Mouse (Mus musculus): ENCODE data around the gene Sema4a.

Sema4a gene

GRCm38 (mm10) chr3:88460983-88461696, at the start of gene Sema4a:
Gene Sema4a (minus strand): TSS chr3:88461182.
- no peak for DNase-seq

DNA sequence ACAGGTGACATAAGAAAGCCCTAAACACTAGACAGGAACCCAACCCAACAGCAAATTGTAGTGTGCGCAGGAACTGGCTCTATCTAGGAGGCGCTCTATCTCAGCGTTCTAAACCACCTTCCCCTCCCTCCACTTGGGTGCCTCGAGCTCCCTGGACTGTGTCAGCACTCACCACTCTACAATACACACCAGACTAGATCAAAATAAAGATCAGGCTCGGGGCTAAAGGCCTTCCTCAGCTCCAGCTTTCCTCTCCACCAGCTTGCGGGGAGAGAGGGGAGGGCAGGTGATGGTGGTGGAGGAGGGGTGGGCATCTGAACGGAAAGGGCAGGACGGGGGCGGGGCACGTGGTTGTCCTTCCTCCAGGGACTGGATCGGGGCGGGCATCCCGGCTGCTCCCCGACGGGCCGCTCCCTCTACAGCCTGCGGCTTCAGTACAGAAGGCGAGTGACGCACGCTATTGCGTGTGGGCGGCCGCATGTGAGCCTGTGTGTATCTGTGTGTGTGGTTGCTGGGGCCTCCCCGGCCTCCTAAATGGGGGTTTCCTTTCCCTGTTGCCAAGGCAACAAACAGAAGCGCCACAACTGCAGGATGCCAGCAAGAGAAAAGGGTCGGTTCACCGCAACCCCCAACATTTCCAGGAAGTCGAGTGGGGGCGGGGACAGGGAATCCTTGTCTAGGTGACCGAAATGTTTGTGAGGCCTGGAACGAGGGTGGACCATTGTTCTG, 48.9 kb upstream of the Sema4a start, which contains the start of gene Lmna:
Gene Lmna (minus strand): TSS at position 265 of the 729 bp plus-strand sequence.
- DNase-seq = peak; percentile 93

- no peak for DNase-seq
These were observed 48.3 kb upstream of the Sema4a start for GRCm38 (mm10) chr3:88509250-88509649.

DNA sequence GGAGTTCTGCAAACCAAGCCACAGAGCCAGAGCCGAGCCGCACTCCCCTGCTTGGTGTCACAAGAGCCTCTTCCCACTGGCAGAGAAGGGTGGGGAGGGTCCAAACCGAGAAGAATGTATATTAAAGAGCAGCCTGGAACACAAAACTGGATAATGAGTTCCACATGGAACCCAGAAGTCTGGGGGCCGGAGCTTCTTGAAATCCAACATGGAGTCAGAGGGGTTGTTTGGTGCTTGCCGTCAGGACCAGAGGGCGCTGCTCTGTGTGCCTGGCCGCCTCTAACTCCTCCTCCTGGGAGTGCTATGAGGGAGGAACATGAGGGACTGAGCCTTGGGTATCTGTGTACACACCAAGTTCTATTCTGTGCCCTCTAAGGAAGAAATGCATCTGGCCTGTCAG, 44.8 kb upstream of the Sema4a start:
- DNase-seq = no peak

DNA sequence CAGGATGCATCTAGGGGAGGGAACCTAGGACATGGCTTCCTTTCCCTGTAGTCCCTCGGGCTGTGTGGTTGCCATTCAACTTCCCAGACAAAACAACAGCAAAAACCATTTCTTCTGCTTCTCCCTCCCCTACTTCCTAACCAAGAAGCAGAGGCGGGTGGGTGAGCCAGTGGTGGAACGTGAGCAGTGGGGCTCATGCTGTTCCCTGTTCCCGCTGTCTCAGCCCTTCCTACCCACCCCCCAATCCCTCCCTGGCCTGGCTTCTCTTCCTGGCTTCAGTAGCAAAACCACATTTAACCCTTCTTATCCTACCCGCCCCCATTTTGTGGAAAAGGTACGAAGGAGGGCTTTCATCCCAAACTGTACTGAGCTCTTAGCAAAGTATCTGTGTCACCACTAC, 44.1 kb upstream of the Sema4a start:
- no peak for DNase-seq

- DNase-seq = no peak
These were observed 43.1 kb upstream of the Sema4a start for GRCm38 (mm10) chr3:88503881-88504746.

DNA sequence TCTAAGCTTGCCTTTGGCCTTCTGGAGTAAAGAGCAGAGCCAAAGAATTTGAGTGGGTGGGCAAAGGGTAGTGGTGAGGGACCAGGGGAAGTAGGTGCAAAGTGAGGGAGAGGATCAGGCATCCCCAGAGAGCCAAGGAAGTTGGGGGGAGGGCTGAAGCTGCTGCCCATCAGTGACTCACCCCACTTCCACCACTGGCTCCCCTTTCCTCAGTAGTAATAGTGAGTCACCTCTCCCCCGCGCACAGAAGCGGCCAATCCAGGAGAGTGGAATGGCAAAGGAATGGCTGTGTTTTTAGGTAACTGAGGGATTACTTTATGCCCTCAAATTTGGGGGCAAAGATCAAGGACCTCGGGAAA, 42.5 kb upstream of the Sema4a start:
- DNase-seq = no peak

- peak; percentile 93 for DNase-seq
These were observed 41.9 kb upstream of the Sema4a start for GRCm38 (mm10) chr3:88502641-88503504.

DNA sequence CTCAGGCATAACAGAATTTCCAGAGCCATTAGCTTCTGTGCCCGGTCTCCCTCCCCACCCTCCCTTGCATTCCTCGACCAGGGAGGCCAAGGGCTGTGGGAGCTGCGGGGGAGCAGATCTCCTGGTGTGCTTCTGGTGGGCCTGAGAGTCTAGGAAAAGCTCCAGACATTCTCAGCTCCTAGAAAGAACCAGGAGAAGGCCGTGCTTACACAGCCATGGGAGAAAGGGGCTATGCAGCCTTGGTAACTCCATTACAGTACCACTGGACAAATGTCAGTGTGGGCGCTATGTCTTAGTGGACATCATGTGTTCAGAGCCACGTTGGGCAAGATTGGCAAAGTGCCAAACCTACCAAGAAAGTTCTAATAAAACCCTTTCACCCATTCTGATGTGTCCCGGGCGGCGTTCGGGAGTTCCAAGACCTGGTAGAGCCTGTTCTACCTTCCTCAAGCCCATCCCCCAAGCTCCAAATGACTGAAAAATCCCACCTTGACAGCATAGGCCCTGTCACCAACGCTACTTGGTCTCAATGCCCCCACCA, 41.1 kb upstream of the Sema4a start:
- DNase-seq = peak; percentile 58

- no peak for DNase-seq
These were observed 40.5 kb upstream of the Sema4a start for GRCm38 (mm10) chr3:88501366-88502030.

DNA sequence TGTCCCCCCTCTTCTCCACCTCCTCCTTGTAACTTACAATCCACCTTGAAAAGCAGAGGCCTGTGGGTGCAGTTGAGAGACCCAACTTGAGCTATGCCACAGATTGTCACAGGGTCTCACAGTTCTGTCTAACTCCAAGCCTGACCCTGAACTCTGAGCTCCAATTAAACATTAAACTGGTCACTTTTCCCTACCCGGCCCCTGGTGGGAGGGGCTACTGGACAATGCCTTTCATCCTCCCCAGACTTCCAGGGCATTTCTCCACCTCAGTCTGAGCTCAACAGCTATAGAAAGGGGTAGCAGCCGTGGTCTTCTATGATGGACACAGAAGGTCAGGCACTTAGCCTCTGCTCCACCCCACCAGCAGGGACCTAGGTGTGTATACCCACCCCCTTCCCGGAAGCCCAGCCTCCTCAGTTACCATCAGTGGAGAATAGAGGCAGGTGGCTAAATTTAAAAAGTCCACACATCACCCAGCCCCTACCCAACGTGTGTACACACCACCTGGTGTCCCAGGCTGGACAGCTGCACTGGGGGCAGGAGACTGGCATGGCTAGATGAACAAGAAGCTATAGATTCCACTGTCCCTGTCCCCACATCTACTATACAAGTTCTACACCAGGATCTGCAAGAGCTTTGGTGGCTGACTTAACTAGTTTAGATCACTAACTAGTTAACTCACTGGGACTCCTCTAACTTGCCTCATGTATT, 39.8 kb upstream of the Sema4a start:
- peak; percentile 71 for DNase-seq

GRCm38 (mm10) chr3:88500087-88500486, 39.1 kb upstream of the Sema4a start:
- no peak for DNase-seq

- no peak for DNase-seq
These were observed 38.6 kb upstream of the Sema4a start for GRCm38 (mm10) chr3:88499580-88499979.

GRCm38 (mm10) chr3:88495741-88496415, 34.9 kb upstream of the Sema4a start:
- no peak for DNase-seq

DNA sequence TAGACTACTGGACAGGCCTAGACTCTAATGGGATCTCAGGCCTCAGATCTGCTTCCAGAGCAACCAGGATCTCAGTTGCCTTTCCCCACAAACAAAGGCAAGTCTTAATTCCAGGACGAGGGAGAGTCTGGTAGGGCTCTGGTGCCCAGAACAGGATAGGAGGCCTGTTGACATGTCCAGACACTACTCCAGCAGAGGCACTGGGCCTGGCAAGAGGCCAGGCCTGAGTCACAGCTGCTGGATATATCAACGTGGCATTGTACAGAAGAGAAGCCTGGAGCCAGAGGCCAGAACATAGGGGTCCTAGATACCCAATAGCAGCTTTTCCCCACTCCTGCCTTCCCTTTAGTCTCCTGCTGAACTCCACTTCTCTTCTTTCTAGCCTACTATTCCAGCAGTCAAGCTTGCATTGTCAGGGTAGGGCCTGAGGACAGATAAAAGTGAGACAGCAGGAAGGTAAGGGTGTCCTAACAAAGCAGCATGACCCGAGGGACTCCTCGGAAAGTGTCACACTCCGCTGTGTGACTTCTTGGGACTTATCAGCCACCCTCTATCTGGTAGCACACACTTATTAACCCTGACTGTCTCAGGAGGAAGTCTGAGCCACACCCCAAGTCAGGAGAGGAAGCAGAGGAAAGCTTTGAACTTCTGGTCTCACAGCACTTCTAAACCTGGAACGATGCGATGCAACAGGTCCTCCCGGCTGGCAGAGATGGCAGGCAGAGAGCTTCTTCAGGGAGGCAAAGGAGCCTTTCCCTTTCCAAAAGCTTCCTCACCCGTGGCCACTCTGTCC, 34.0 kb upstream of the Sema4a start:
- no peak for DNase-seq

DNA sequence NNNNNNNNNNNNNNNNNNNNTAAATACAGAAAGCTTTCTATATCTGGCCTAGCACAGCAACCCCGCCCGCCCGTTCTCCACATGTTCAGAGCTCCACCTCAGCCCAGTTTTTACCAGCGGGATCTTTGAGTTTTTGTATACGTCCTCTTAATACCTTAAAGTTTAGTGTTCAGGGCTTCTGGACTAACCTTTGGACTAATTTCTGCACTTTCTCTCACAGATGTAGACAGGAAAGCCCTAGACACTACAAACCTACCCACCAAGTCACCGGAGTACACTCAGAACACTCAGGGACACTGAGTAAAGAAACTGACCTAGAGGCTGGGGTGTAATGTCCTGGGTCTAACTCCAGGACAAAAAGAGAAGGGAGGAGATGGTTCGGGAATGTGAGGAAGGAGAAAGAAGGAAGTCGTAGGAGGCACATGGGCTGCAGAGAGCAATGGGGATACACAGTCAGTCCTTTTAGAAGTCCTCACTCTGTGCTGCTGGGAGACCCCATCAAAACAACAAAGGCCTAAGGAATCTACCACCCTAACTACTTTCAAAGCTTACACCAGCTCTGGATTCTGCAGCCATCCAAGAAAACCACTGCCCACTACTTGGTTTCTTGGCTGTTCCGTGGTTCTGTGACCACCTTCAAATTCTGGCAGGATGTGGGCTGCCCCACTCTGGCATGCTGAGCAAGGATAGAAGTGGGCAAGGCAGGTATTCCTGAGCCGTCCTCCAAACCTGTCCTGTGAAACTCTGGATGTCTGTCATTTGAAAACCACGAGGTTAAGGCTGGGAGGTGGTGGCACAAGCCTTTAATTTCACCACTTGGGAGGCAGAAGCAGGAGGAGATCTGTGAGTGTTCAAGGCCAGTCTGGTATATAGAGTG, 33.0 kb upstream of the Sema4a start:
- DNase-seq = no peak

GRCm38 (mm10) chr3:88487396-88487795, 26.4 kb upstream of the Sema4a start:
- DNase-seq = no peak

DNA sequence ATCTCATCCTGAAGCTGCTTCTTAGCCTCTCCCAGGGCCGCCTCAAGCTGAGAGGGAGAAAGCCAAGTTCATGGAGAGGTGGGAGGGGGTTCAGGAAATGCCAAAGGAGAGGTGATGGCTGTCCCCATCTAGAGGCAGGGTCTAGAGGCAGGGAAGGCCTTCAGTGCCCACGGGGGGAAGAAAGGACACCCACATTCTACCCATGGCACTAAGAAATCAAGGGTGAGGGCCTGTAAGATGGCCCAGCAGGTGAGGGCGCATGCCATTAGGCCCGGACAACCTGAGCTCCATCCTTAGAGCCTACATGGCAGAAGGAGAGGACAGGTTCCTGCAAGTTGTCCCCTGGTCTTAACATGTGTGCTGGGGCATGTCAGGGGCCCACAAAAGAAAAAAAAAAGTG, 25.9 kb upstream of the Sema4a start:
- no peak for DNase-seq

Data from kidney, adult 11 months (tissue).